Mouse (Mus musculus) embryonic fibroblast, embryonic 13.5 days (primary cell): ENCODE results near the gene Park7. TPM values are rescaled to one million over a fixed set of nuclear protein-coding genes. Genes with fewer than 3 reads are reported as not detected.
"Not testable (repeated sequence)": the region's sequence is repeated elsewhere in the genome, so short reads cannot be mapped to it uniquely, and the experiment has no call there.

Experiments used
- H3K27ac ChIP-seq: 2 replicates; pipeline ENCODE4 v1.5.1; 2012; ENCODE audit warnings: low read length, control low read depth, inconsistent platforms; ENCODE audit not compliant: insufficient read depth
- H3K4me1 ChIP-seq: 2 replicates; pipeline ENCODE4 v1.6.1; 2011; ENCODE audit warnings: low read length; ENCODE audit not compliant: control insufficient read depth, insufficient read depth
- H3K4me3 ChIP-seq: 2 replicates; pipeline ENCODE4 v1.5.1; 2011; ENCODE audit warnings: mild to moderate bottlenecking, control low read depth, low read length; ENCODE audit not compliant: insufficient read depth
- CTCF ChIP-seq: IDR thresholded peaks from 2 replicates; pipeline ENCODE4 v1.5.1; 2011; ENCODE audit warnings: mild to moderate bottlenecking, control low read depth, low read length, moderate library complexity, borderline replicate concordance; ENCODE audit not compliant: insufficient read depth
- POLR2A ChIP-seq: IDR thresholded peaks from 2 replicates; pipeline ENCODE4 v1.6.1; 2011; ENCODE audit warnings: low read depth, mild to moderate bottlenecking, control low read depth, low read length, moderate library complexity
- polyA plus RNA-seq: library from polyadenylated mRNA; stranded (reverse); fragments of >200 nt; gene quantifications from 2 replicates; pipeline ENCODE4 v1.2.4, GENCODE M21; 2011; ENCODE audit warnings: low read depth; ENCODE audit not compliant: missing spikeins, insufficient read length

Park7 gene
- polyA plus RNA-seq, 1 experiment = 102 TPM

- H3K4me3 ChIP-seq = peak overlapping the region; percentile 57
- peak overlapping the region; percentile 29; the same call in 1 of the 2 replicates for H3K27ac ChIP-seq
- TF ChIP-seq POLR2A (peak; percentile 10), CTCF (peak; percentile 2; the same call in 1 of the 2 replicates)
- H3K4me1 ChIP-seq = peaks cover 7% of the 10 kb centered on the region
Measured at GRCm38 (mm10) chr4:150915181-150915906, 1.1 kb upstream of the Park7 start.

DNA sequence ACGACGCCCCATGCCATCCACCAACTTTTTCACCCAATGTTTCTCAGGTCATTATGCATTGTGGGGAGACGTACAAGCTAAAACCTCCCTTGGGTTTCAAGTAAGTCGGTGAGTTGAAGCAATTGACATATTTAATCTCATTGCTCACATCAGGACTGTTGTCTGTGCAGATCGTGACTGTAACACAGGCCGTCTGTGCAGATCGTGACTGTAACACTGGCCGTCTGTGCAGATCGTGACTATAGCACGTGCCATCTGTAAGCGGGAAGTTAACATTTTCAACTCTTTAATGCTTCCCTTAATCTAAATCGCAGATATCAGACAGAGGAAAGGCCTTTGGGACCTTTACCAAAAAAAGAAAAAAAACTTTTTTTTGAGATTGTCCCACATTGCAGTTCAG is 494 bp downstream of the Park7 start:
- Histone ChIP-seq H3K4me1 (peaks cover 7% of the 10 kb centered on the region), H3K27ac (peak overlapping the region; percentile 56), H3K4me3 (peak overlapping the region; percentile 78)
- TF ChIP-seq CTCF (no peak), POLR2A (no peak; the same call in 1 of the 2 replicates)

GRCm38 (mm10) chr4:150910164-150910951 is 3.9 kb downstream of the Park7 start:
- H3K27ac ChIP-seq = peak overlapping the region; percentile 50
- TF ChIP-seq CTCF = no peak
- no peak for TF ChIP-seq POLR2A
- no peak overlapping the region for H3K4me3 ChIP-seq
- H3K4me1 ChIP-seq = peaks cover 5% of the 10 kb centered on the region

- no peaks in the 10 kb centered on the region for H3K4me1 ChIP-seq
- TF ChIP-seq CTCF = no peak
- TF ChIP-seq POLR2A = peak; percentile 85
- peak overlapping the region; percentile 86 for H3K4me3 ChIP-seq
- peak overlapping the region; percentile 62 for H3K27ac ChIP-seq
Measured at GRCm38 (mm10) chr4:150909451-150910156, 4.6 kb downstream of the Park7 start.

DNA sequence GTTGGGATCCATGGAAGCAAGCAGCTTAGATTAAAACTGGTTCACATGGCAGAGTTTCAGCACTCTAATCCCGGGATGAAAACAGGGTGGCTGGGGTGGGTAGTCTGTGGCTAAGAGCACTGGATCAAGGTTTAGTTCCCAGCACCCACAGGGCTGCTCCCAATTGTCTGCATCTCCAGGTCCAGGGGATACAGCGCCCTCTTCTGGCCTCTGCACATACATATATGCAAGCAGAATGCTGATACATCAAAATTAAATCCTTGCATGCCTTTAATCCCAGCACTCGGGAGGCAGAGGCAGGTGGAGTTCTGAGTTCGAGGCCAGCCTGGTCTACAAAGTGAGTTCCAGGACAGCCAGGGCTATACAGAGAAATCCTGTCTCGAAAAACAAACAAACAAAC is 5.7 kb downstream of the Park7 start:
- not testable (repeated sequence) for H3K4me1 ChIP-seq, H3K4me3 ChIP-seq, H3K27ac ChIP-seq

- Histone ChIP-seq H3K4me1 (no peaks in the 10 kb centered on the region), H3K27ac (no peak overlapping the region), H3K4me3 (no peak overlapping the region)
- TF ChIP-seq POLR2A (no peak), CTCF (no peak)
Measured at GRCm38 (mm10) chr4:150907099-150907498, 7.1 kb downstream of the Park7 start.

DNA sequence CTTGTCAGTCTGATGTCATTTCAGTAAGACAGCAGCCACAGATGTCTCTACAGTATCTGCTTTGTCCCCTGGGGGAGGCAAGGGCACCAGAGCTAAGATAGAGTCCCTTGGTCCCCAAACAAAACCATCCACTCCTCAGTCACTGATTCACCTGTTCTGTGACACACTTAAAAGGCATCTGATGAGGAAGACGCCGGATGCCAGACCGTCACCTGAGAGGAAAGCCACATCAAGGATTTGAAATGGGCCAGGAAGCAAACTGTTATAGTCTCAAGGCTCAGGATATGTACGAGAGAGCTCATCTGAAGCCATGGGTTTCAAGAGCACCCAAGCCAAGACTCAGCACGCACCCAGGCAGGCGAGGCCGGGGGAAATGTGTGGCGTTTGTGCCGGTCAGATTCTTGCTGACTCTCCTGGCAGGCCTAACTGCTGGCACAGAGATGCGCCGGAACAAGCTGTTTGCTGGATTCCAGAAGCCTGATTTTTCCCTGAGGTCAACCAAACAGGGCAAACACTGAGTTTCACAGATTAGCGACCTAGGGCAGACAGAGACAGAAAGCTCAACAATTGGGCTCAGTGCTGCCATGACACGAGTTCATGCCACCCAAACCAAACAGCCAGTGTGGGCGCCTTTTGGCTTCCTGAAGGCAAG is 11.0 kb downstream of the Park7 start:
- H3K27ac ChIP-seq = no peak overlapping the region
- TF ChIP-seq CTCF (no peak), POLR2A (no peak)
- no peaks in the 10 kb centered on the region for H3K4me1 ChIP-seq
- H3K4me3 ChIP-seq = no peak overlapping the region

- TF ChIP-seq POLR2A (no peak), CTCF (no peak)
- H3K4me1 ChIP-seq = no peaks in the 10 kb centered on the region
- H3K4me3 ChIP-seq = no peak overlapping the region
- H3K27ac ChIP-seq = no peak overlapping the region
Measured at GRCm38 (mm10) chr4:150902062-150902461, 12.2 kb downstream of the Park7 start.

GRCm38 (mm10) chr4:150901651-150902050 is 12.6 kb downstream of the Park7 start:
- H3K4me3 ChIP-seq = no peak overlapping the region
- H3K4me1 ChIP-seq = no peaks in the 10 kb centered on the region
- TF ChIP-seq CTCF = peak; percentile 74; the same call in 1 of the 2 replicates
- TF ChIP-seq POLR2A = no peak

More at GRCm38 (mm10) chr4:150901651-150902050, 12.6 kb downstream of the Park7 start:
- H3K27ac ChIP-seq = no peak overlapping the region
